Mouse (Mus musculus) cerebellum, adult 9-11 months (tissue): ENCODE results near the gene Fhod1.

Source experiments
- DNase-seq: peaks from one replicate; pipeline ENCODE4 v3.0.0; 2022

Gene Fhod1

GRCm38 (mm10) chr8:105294776-105295175 is 53.0 kb downstream of the Fhod1 start:
- DNase-seq = no peak

- peak; percentile 91 for DNase-seq
Measured at GRCm38 (mm10) chr8:105293405-105293804, 54.3 kb downstream of the Fhod1 start.

- peak; percentile 65 for DNase-seq
Measured at GRCm38 (mm10) chr8:105292471-105292870, 55.3 kb downstream of the Fhod1 start.

GRCm38 (mm10) chr8:105291802-105292201 is 56.0 kb downstream of the Fhod1 start:
- DNase-seq = peak; percentile 55

- peak; percentile 68 for DNase-seq
Measured at GRCm38 (mm10) chr8:105291364-105291763, 56.4 kb downstream of the Fhod1 start.

- peak; percentile 88 for DNase-seq
Measured at GRCm38 (mm10) chr8:105290554-105291314, 57.0 kb downstream of the Fhod1 start.

- peak; percentile 87 for DNase-seq
Measured at GRCm38 (mm10) chr8:105289805-105290460, 57.8 kb downstream of the Fhod1 start, which contains the start of gene 4931428F04Rik. 4931428F04Rik (minus strand) TSS chr8:105289864.

GRCm38 (mm10) chr8:105288958-105289732 is 58.6 kb downstream of the Fhod1 start:
- DNase-seq = peak; percentile 97

GRCm38 (mm10) chr8:105288231-105288630 is 59.5 kb downstream of the Fhod1 start:
- DNase-seq = peak; percentile 45

- no peak for DNase-seq
Measured at GRCm38 (mm10) chr8:105286907-105287306, 60.8 kb downstream of the Fhod1 start.

GRCm38 (mm10) chr8:105285514-105285913 is 62.2 kb downstream of the Fhod1 start:
- DNase-seq = peak; percentile 57

GRCm38 (mm10) chr8:105283074-105283473 is 64.7 kb downstream of the Fhod1 start:
- peak; percentile 80 for DNase-seq

GRCm38 (mm10) chr8:105282239-105282638 is 65.5 kb downstream of the Fhod1 start:
- DNase-seq = no peak

GRCm38 (mm10) chr8:105281821-105282220 is 65.9 kb downstream of the Fhod1 start:
- DNase-seq = no peak

- DNase-seq = no peak
Measured at GRCm38 (mm10) chr8:105280567-105280966, 67.2 kb downstream of the Fhod1 start.
